In genomic region chr10:26919307-26919977, GRCm38 (mm10) we compare ENCODE assay signal across 8 mouse cellular contexts.
DNase-seq lines count a peak whose midpoint lies in the region; ATAC-seq lines count a peak whose summit lies in the region.

No protein-coding gene starts in this region.

- 44% methylated on average over 5 of the region's 5 CpGs for WGBS in embryonic facial prominence, embryonic 10.5 days
- WGBS in stomach, embryonic 14.5 days = 37% methylated on average over 5 of the region's 5 CpGs

- no peak for ATAC-seq in cerebellum, adult (ENCODE audit: insufficient number of reproducible peaks, low FRiP score, low TSS enrichment)
- peak; percentile 98 for ATAC-seq in megakaryocyte progenitor cell, adult 5-6 weeks (replicated peaks; ENCODE audit: poor library complexity)
- ATAC-seq in stomach, embryonic 14.5 days (ENCODE audit: insufficient number of reproducible peaks, insufficient read depth, low FRiP score, low read depth) = 0 out of 2 replicates have a peak, but pooled peaks have one; percentile 37

- no peak overlapping the region for H3K9ac ChIP-seq in stomach, embryonic 14.5 days (replicated peaks; ENCODE audit: low read depth, low read length)

- no peaks in the 10 kb centered on the region for H3K36me3 ChIP-seq in embryonic facial prominence, embryonic 10.5 days (replicated peaks)
- no peaks in the 10 kb centered on the region for H3K36me3 ChIP-seq in stomach, embryonic 14.5 days (ENCODE audit: control insufficient read depth, insufficient read depth, low read length)

- no peak overlapping the region for H3K4me2 ChIP-seq in stomach, embryonic 14.5 days (replicated peaks; ENCODE audit: low read depth, low read length)

- H3K27ac ChIP-seq in embryonic facial prominence, embryonic 10.5 days (replicated peaks) = no peak overlapping the region
- H3K27ac ChIP-seq in stomach, embryonic 14.5 days (ENCODE audit: low read length) = no peak overlapping the region

- no peaks in the 10 kb centered on the region for H3K27me3 ChIP-seq in embryonic facial prominence, embryonic 10.5 days (replicated peaks; ENCODE audit: low read depth, poor library complexity, severe bottlenecking)
- no peaks in the 10 kb centered on the region for H3K27me3 ChIP-seq in stomach, embryonic 14.5 days (ENCODE audit: control insufficient read depth, insufficient read depth, low read length)

- peak; percentile 14 to 16 for DNase-seq in cerebellum, adult 18-20 months
- DNase-seq in T-cell, adult 2 months (ENCODE audit: low spot score) = peak; percentile 5
- peak; percentile 15 for DNase-seq in embryonic facial prominence, embryonic 10.5 days (ENCODE audit: low spot score)
- DNase-seq in hindlimb bud, embryonic 11.5 days (ENCODE audit: extremely low spot score, low read depth, low spot score) = peak; percentile 64
- peak; percentile 52 to 62 for DNase-seq in left cerebral cortex, adult 18-20 months (ENCODE audit: low spot score in 2 of 2)

- H3K4me3 ChIP-seq in embryonic facial prominence, embryonic 10.5 days = no peak overlapping the region
- no peak overlapping the region for H3K4me3 ChIP-seq in stomach, embryonic 14.5 days (ENCODE audit: low read depth, low read length)

- no peaks in the 10 kb centered on the region for H3K9me3 ChIP-seq in embryonic facial prominence, embryonic 10.5 days
- H3K9me3 ChIP-seq in stomach, embryonic 14.5 days (ENCODE audit: control insufficient read depth, low read depth, low read length) = no peaks in the 10 kb centered on the region

- H3K4me1 ChIP-seq in embryonic facial prominence, embryonic 10.5 days = no peaks in the 10 kb centered on the region; the same call in 1 of the 2 replicates
- no peaks in the 10 kb centered on the region for H3K4me1 ChIP-seq in stomach, embryonic 14.5 days (ENCODE audit: control insufficient read depth, insufficient read depth, low read length)

Comparison
In these comparisons a context has a peak if more than half of its experiments do, and no peak if none do; other contexts are left out.
1. DNase-seq: peak in every context shown above with its lines; median percentile 64 in hindlimb bud, embryonic 11.5 days; 57 in left cerebral cortex, adult 18-20 months; 15 in cerebellum, adult 18-20 months; 15 in embryonic facial prominence, embryonic 10.5 days; 5 in T-cell, adult 2 months.